Mouse (Mus musculus): ENCODE results near the gene Duxbl1.
"Not testable (repeated sequence)": the region's sequence is repeated elsewhere in the genome, so short reads cannot be mapped to it uniquely, and the experiment has no call there.

The Duxbl1 gene

GRCm38 (mm10) chr14:25978371-25979241 lies at the start of gene Duxbl1:
TSS of gene Duxbl1 (plus strand) at chr14:25978577.
- DNase-seq (ENCODE audit: low spot score): not testable (repeated sequence)

- not testable (repeated sequence) for DNase-seq (ENCODE audit: low spot score)
Observed at GRCm38 (mm10) chr14:25936867-25937630, 41.3 kb upstream of the Duxbl1 start.

- not testable (repeated sequence) for DNase-seq (ENCODE audit: low spot score)
Observed at GRCm38 (mm10) chr14:25938004-25938403, 40.4 kb upstream of the Duxbl1 start, which contains the start of gene Cphx1. TSS of gene Cphx1 (plus strand) at chr14:25938304.

GRCm38 (mm10) chr14:25957861-25958260 lies 20.5 kb upstream of the Duxbl1 start:
- DNase-seq (ENCODE audit: low spot score): not testable (repeated sequence)

- peak; percentile 44 for DNase-seq (ENCODE audit: low spot score)
Observed at GRCm38 (mm10) chr14:25979242-25979941, 1.0 kb downstream of the Duxbl1 start.

- not testable (repeated sequence) for DNase-seq (ENCODE audit: low spot score)
Observed at GRCm38 (mm10) chr14:25981880-25982279, 3.5 kb downstream of the Duxbl1 start.

- DNase-seq (ENCODE audit: low spot score): not testable (repeated sequence)
Observed at GRCm38 (mm10) chr14:26007462-26007861, 29.1 kb downstream of the Duxbl1 start.

- not testable (repeated sequence) for DNase-seq (ENCODE audit: low spot score)
Observed at GRCm38 (mm10) chr14:26016414-26016813, 38.0 kb downstream of the Duxbl1 start.

- not testable (repeated sequence) for DNase-seq (ENCODE audit: low spot score)
Observed at GRCm38 (mm10) chr14:26021555-26021954, 43.2 kb downstream of the Duxbl1 start.

- not testable (repeated sequence) for DNase-seq (ENCODE audit: low spot score)
Observed at GRCm38 (mm10) chr14:26022831-26023230, 44.5 kb downstream of the Duxbl1 start.

- not testable (repeated sequence) for DNase-seq (ENCODE audit: low spot score)
Observed at GRCm38 (mm10) chr14:26025653-26026052, 47.3 kb downstream of the Duxbl1 start.

GRCm38 (mm10) chr14:26034364-26034763 lies 56.0 kb downstream of the Duxbl1 start:
- not testable (repeated sequence) for DNase-seq (ENCODE audit: low spot score)

- not testable (repeated sequence) for DNase-seq (ENCODE audit: low spot score)
Observed at GRCm38 (mm10) chr14:26035439-26035838, 57.1 kb downstream of the Duxbl1 start.
